Mouse (Mus musculus) lung, postnatal 4 days (tissue): ENCODE results near the gene Bckdha.
A peak's percentile ranks its signal among the peaks of the same experiment; 100 is the strongest.

ENCODE experiments used
- DNase-seq, 2 experiments: peaks; one replicate each; pipeline ENCODE4 v3.0.0; 2021

The Bckdha gene

DNA sequence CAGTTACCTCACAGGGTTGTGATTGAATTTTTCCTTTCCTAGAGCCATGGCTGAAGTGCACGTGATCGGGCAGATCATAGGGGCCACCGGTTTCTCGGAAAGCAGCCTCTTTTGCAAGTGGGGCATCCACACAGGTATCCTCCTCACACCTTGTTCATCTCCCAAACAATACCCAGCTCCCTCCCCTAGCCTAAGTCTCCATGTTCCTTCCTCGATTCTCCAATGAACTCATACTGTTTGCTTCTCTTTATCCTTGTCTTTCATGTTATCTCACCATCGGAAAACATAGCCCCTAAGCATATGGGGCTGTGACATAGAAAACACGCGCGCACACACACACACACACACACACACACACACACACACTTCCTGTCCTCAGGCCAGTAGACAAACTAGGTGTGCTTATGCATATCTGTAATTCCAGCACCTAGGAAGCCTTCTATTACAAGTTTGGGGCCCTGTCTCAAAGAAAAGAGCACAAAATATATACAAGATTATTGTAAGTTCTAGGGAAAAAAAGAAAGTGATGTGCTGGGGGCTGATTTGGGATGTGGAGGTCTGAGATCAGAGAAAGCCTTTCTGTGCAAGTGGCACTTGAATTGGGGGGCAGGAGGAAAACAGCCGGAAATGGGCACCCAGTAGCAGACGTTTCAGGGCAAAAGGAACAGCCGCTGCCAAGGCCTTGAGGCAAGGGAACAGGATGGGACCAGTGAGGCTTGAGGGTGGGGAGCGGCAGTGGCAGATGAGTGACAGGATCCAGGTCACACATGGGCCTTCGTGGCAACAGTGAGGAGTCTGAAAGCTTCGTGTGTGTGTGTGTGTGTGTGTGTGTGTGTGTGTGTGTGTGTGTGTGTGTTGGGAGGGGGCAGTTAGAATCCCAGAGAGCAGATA, 22.8 kb upstream of the Bckdha start:
- no peak for DNase-seq

GRCm38 (mm10) chr7:25680514-25681258, 21.9 kb upstream of the Bckdha start, which contains the start of gene B9d2:
Gene B9d2 (plus strand): TSS chr7:25680780.
- DNase-seq = peak; percentile 96 to 98

DNA sequence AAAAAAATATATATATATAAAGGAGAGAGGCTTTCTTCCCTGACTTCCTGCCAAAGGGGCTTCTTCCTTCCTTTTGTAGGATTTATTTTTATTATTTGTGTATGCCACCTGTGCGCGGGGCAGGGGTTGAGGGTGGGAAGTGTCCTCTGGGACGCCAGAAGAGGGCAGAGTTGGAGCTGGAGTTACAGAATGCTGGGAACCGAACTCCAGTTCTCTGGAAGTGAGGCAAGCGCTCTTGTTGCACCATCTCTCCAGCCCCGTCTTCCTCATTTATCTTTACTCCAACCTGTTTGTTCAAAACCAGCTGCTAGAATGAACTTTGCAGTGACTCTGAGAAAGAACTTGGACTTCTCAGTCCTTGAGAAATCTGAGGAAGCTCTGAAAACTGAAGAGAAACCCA, 21.2 kb upstream of the Bckdha start:
- peak; percentile 39 to 53 for DNase-seq

DNA sequence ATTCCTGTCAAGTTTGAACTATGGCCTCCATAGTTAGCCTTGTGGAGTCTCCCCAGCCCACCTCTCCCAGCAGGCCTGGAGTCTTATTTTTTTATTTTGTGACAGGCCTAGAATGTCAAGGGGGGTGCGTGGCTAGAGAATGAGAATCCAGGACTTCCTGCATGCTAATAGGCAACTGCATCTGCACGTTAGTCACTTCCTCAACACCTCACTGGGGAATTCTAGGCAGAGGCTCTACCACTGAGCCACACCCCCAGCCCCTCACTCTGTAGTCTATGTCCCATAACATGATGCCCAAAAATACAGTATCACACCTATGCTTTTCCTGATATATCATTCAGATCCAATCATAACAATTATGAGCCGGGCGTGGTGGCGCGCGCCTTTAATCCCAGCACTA, 18.2 kb upstream of the Bckdha start:
- DNase-seq = no peak

DNA sequence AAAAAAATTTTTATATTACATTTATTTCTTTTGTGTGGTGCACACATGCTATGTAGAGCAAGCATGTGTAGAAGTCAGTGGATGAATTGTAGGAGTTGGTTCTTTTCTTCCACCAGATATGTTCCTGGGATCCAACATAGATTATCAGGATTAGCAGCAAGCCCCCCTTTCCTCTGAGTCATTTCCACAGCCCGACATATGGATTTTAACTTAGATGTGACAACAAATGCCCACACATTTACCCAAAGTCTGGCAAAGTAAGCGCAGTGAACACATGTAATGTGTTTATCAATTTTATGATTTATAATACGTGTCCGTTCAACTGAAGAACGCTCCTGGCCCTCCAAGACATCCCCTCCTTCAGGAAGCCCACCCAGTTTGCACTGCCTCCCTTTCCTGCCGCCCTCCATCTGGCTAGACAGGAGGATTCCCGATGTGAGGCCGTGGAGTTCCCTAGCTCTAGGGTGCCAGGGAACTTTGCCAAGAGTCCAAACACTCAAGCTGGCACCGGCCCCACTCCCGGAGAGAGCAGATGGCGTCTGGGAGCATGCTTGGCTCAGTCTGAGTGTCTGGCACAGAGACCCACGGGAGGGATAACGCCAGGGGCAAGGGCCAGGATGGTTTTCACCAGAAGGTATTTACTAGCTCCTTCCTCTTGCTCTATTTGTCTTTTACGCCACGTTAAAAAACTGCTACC, 17.5 kb upstream of the Bckdha start:
- DNase-seq = peak; percentile 87 to 92

DNA sequence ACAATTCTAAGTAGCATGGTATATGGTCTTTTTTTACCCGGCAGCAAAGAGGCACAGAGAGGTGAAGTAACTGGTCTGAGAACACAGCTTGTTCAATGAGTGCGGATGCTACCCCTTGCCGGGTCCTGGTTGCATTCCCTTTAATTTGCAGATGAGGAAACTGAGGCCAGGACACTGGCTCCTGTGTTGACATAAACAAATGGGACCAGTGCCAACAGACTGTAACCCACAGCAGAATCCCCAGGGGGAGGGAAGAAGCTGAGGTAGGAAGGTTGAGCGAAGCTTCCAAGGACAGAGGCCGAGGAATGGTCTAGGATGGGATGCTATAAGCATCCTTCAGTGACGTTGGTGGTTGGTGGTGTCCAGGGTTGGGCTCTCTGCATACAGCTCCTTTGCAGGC, 16.6 kb upstream of the Bckdha start:
- no peak for DNase-seq

DNA sequence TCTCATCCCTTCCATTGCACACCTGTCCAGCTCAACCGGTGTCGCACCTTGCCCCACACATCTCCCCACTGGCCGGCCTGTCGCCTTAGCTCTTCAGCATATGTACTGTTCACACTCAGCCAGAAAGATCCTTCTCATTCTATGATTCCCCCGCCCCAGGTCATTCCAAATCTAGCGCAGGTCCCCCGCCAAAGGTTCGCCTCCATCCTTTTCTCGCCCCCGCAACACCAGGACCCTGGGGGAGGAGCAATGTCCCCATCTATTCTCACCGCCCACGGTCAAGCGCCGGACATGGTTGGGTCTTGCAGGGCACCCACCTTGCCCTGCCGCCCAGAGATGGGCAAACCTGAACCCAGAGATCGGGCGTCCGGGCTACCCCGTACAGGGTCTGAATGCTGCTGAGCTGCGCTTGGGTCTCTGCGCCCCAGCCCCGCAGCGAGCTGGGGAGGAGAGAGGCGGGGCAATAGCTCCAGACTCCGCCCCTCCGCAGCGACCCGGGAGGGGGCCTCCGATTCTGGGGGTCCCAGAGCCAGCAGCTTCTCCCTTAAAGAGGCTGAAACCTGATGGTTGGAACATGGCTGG, 16.0 kb upstream of the Bckdha start, which contains the start of gene Tmem91:
Gene Tmem91, minus strand, starts transcription at position 448 of the 582 bp plus-strand sequence.
- no peak for DNase-seq

DNA sequence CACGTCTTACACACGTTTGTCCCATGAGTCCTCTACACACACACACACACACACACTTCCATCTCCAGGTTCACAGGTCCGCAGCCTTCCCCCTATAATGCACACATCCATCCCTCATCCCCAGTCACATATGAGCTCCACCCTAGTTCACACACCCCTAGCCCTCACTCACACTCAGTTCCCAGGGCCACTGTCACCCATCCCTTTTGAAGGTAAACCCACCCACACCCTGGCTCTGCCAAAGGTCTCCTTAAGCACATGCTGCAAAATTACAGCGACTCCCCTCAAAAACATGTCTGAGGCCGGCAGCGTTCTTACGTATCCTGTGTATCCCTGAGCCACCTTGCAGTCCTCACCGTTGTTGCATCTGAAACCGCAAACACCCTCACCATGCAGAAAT, 15.5 kb upstream of the Bckdha start:
- DNase-seq = no peak

DNA sequence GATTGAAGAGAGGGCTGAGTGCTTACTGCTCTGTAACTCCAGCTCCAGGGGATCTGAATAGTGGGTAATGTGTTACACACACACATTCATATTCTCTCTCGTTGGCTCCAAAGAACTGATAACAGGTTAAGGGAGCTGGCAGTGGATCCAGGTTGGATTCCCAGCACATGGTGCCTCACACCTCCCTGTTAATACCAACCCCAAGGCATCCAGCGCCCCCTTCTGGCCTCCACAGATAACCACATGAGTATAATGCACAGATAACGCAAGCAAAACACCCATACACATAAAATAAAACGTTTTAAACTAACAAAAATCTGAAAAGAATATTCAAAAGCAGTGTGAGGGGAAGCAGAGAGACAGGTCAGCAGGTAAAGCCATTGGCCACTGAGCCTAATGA, 13.7 kb upstream of the Bckdha start:
- no peak for DNase-seq

DNA sequence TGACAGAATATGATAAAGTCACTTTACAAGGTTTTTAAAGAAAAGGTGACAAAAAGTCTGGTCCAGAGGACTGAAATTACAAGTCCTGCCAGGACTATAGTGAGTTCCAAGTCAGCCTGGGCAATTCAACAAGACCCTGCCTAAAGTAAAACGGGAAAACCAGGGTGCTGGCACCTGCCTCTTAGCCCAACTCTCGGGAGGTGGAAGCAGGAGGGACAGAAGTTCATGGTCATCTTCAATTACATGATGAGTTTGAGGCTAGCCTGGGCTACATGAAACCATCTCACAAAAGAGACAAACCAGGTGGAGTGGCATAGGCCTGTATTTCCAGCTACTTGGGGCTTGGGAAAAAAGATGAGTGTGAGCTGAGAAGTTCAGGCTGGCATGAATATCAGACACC, 12.9 kb upstream of the Bckdha start:
- DNase-seq = no peak

DNA sequence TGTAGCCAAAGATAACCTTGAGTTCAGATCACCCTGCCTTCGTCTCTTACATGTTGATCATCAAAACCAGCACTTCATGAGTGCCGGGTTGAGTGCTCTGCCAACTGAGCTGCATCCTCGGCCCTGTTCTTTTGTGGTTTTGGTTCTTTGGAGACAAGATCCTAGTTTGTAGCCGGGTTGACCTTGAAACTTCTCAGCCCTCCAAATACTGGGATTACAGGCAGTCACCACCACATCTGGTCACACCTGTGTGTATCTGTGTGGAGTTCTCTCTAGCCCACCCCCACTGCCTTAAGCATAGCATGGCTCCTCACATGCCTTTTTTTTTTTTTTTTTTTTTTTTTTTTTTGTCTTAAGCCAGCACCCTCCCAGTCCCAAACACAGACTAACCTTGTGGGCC, 11.3 kb upstream of the Bckdha start:
- no peak for DNase-seq

DNA sequence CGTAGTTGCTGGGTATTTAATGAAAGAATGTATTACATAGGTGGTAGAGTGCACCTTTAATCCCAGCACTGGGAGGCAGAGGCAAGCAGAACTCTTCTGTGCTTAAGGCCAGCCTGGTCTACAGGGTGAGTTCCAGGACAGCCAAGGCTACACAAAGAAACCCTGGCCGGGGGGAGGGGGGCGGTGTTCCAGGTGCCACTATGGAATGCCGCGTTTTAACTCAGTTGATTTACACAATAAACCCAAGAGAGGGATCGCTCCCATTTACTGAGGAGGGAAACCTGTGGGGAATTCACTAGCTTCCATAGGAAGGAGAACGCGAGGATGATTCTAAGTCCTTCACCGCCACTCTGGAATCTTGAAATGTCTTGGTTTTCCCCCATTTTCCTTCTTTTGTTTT, 10.8 kb upstream of the Bckdha start:
- DNase-seq = no peak

- DNase-seq = no peak
Measured at GRCm38 (mm10) chr7:25669158-25669557, 10.4 kb upstream of the Bckdha start.

DNA sequence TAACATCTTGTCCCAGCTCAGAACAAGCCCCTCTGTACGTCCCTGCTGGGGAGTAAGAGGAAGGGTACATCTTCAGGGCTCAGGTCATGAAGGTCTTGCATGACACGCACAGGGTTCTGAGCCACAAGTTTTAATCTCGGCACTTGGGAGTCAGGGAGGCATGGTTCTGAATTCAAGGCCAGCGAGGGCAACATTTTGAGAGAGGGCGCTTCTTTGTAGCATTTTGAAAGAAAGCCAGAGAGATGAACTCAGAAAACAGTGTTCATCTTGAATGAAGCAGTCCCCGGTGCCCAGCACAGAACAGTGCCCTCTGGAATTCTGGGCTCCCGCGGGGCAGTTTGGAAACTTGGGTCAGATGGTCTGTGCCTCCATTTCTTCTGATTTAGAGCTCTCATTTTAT, 7.6 kb upstream of the Bckdha start:
- no peak for DNase-seq

- DNase-seq = no peak
Measured at GRCm38 (mm10) chr7:25657785-25658184, 996 bp downstream of the Bckdha start.

- DNase-seq = no peak
Measured at GRCm38 (mm10) chr7:25655601-25656428, 3.0 kb downstream of the Bckdha start.

DNA sequence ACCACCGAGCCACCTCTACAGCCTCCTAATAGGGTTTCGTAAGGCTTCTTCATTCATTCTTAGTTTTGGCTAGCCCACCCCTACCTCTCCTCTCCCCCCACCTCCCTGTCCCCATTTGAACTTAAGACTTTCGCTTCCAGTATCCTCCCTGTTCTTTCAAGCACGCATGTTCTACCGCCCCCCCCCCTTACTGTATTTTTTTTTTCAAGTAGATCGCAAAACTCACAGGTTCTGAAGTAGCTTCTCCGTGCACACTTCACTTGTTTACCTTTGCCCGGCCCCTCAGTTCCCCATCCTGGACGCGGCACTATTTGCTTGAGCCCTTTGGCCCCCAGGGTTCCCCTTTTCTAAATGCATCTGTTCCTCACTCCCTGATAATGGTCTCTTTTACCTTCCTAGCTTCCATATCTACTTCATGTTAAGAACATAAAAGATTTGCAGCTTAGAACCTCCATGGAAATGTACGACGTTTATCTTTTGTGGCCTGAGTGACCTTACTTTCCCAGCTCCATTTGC, 6.5 kb downstream of the Bckdha start:
- DNase-seq = no peak

- DNase-seq = peak in 1 of 2 experiments; percentile 39
Measured at GRCm38 (mm10) chr7:25651281-25651680, 7.5 kb downstream of the Bckdha start.

DNA sequence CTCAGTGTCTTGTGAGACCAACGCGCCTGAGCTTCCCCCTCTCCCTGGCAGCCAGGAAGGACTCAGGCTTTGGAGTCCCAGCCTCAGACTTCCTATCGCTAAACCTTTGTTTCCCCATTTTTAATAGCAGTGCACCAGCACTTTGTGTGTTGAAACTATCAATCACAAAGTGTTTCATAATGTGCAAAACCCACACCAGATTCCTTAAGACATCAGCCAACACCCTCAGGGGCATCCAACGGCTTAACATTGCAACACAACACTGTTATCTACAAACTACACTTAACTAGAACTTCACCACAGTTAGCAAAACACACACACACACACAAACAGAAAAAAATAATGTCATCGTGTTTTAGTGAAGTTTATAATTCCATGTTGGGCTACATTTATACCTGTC, 8.9 kb downstream of the Bckdha start:
- peak in 1 of 2 experiments; percentile 39 for DNase-seq

DNA sequence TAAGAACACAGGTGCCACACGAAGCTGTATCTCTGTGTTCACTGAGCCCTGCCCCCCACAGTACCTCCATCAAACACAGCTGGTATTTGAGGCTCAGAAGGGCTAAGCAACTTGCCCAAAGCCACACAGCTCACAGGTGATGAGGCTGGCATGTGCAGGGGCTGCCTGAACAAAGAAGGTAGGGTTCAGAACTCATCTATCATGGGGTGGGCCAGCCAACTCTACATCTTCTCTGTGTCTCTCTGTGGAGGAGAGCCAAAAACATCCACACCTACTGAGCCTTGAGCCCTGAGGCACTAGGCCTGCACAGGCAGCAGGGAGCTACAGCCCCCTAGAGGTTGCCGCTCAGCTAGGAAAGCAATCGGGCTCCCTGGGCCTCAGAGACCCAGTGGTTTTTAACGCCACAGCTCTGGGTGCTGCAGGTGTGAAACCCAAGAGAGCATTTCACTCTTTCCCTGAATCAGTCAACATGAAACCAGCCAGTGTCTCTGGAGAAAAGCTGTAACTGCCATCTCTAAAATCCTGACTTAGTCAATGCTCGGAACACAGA, 11.1 kb downstream of the Bckdha start:
- no peak for DNase-seq

- DNase-seq = no peak
Measured at GRCm38 (mm10) chr7:25645074-25645473, 13.7 kb downstream of the Bckdha start.

DNA sequence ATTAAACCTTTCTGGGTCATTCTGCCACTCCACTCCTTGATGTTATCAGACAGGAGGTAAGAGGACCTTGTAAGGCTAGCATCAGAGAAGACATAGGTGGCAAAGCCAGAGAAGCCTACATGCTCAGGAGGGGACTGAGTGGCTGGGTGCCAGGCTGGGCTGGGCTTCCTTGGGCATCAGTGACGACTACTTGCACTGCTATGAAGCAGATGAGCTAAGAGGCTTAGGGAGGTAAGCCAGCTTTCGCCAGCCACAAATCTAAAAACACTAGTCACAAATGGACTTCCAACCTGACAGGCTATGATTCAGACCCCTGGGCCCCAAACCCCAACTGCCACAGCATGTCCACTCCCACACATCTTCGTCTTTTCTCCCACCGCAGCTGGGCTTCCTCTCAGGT, 14.2 kb downstream of the Bckdha start:
- DNase-seq = no peak
